Mouse (Mus musculus): ENCODE measurements around the gene Dhps. TPM values are rescaled to one million over a fixed set of nuclear protein-coding genes. Genes with fewer than 3 reads are reported as not detected.

Dhps gene
- polyA plus RNA-seq (2015; fragmentation: Nextera tagmentation; extraction: Ambion mirVana): 87.2 and 98.7 TPM in 2 replicates

DNA sequence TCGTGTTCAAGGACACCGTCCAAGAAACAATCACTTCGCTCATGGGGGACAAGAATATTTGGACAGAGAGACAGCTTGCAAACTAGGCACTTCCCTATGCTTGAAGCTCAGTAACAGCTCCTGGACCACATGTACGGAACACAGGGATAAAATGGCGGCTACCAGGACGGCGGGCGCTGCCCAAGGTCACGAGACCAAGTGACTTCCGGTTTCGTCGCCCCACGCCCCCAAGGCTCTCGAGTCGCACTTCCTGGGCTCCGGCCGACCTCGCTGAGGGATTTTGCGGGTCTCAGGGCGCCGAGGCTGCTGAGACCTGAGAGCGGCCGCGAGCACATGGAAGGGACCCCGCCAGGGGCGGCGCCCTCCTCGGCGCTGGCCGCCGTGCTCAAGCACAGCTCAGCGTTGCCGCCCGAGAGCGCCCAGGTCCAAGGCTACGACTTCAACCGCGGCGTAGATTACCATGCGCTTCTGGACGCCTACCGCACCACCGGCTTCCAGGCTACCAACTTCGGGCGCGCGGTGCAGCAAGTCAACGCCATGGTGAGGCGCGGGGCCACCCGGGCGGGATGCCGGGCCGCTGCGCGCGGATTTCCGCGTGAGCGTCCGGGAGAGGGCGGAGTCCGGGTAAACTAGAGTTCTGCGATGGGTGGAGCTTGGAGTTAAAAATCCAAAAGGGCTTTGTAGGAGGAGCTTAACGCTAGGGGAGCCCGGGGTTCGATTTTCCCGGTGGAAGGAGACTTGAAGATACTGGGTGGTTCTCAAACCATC is at the start of gene Dhps:
Gene Dhps (plus strand): TSS at position 244 of the 768 bp plus-strand sequence.
- WGBS: under 1% methylated on average over 68 of the region's 68 CpGs

DNA sequence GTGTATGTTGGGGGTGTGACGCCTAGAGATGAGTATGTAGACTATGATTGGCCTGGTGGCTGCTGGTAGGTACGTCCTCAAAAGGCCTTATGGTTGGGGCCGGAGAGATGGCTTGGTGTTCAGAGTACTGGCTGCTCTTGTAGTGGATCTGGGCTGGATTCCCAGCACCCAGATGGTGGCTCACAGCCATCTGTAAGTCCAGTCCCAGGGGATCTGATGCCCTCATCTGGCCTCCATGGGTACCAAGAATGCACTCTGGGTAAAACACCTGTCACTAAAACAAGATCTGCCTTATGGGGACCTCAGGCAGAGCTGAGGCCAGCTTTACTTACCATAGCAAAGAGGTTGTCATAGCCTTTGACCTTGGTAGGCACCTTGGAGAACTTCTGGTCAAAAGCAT is 47.7 kb upstream of the Dhps start:
- Histone ChIP-seq H3K4me1 (replicated peaks; ENCODE audit: control insufficient read depth, insufficient read depth, low read length) (peaks cover 35% of the 10 kb centered on the region), H3K36me3 (ENCODE audit: control insufficient read depth, insufficient read depth) (peaks cover 7% of the 10 kb centered on the region), H3K27me3 (replicated peaks; ENCODE audit: control insufficient read depth, insufficient read depth, low read length) (no peaks in the 10 kb centered on the region), H3K4me3 (replicated peaks; ENCODE audit: low read length) (peak overlapping the region; percentile 81; the same call in 1 of the 2 replicates), H3K27ac (ENCODE audit: low read length) (no peak overlapping the region), H3K4me2 (ENCODE audit: low read length) (no peak overlapping the region), H3K9ac (replicated peaks; ENCODE audit: low read depth, low read length) (no peak overlapping the region), H3K9me3 (ENCODE audit: control insufficient read depth, low read length) (no peaks in the 10 kb centered on the region)
- WGBS: 97% methylated on average over 3 of the region's 3 CpGs
- no peak for ATAC-seq

More for the DNA sequence above, at the start of gene Dhps:
- Histone ChIP-seq H3K4me2 (ENCODE audit: low read length) (peak within 1 kb of the TSS; percentile 63), H3K9ac (replicated peaks; ENCODE audit: low read depth, low read length) (peak within 1 kb of the TSS; percentile 88), H3K9me3 (ENCODE audit: control insufficient read depth, low read length) (no peaks in the 10 kb centered on the region), H3K4me1 (replicated peaks; ENCODE audit: control insufficient read depth, insufficient read depth, low read length) (peaks cover 16% of the 10 kb centered on the region), H3K27me3 (replicated peaks; ENCODE audit: control insufficient read depth, insufficient read depth, low read length) (no peaks in the 10 kb centered on the region), H3K4me3 (replicated peaks; ENCODE audit: low read length) (peak within 1 kb of the TSS; percentile 92), H3K27ac (ENCODE audit: low read length) (peak within 1 kb of the TSS; percentile 95), H3K36me3 (ENCODE audit: control insufficient read depth, insufficient read depth) (peaks cover 18% of the 10 kb centered on the region)
- peak; percentile 92 for ATAC-seq

GRCm38 (mm10) chr8:85025098-85025932 is 46.2 kb upstream of the Dhps start, which contains the start of gene Asna1:
Gene Asna1, minus strand, starts transcription at chr8:85025281.
- Histone ChIP-seq H3K36me3 (ENCODE audit: control insufficient read depth, insufficient read depth) (peaks cover 5% of the 10 kb centered on the region), H3K4me2 (ENCODE audit: low read length) (peak within 1 kb of the TSS; percentile 90), H3K27me3 (replicated peaks; ENCODE audit: control insufficient read depth, insufficient read depth, low read length) (no peaks in the 10 kb centered on the region), H3K4me3 (replicated peaks; ENCODE audit: low read length) (peak within 1 kb of the TSS; percentile 81), H3K9ac (replicated peaks; ENCODE audit: low read depth, low read length) (peak within 1 kb of the TSS; percentile 75), H3K9me3 (ENCODE audit: control insufficient read depth, low read length) (no peaks in the 10 kb centered on the region), H3K27ac (ENCODE audit: low read length) (peak within 1 kb of the TSS; percentile 73), H3K4me1 (replicated peaks; ENCODE audit: control insufficient read depth, insufficient read depth, low read length) (peaks cover 39% of the 10 kb centered on the region)
- peak; percentile 90 for ATAC-seq
- 6% methylated on average over 30 of the region's 30 CpGs for WGBS

DNA sequence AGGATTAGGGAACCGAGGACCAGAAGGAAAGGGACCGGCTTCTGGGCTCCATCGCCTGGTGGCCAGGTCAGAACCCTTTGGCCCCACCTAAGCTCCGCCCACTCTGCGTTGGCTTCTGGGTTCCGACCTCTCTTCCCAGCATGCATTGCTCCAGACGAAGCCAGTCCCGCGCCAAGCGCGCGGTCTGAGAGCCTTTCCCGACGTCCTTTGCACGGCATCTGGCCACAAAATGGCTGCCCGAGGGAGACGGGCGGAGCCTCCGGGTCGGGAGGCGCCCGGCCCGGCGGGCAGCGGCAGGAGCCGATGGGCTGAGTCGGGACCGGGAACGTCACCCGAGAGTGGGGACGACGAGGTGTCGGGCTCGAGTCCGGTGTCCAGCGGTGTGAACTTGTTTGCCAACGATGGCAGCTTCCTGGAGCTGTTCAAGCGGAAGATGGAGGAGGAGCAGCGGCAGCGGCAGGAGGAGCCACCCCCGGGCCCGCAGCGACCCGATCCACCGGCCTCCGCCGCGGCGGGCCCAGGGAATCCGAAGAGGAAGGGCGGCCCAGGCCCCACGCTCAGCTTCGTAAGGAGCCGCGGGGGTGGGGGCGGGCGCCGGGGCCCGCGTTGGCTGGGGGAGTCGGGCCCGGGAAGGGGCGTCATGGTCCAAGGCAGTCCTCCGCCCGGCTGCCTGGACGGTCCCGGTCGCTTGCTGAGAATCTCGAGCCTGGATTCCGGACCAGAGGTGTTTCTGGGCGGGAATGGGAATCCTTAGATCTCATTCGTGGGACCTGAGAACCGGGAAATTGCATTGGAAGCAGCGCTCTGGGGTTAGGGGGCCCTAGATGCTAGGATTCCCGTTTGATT is 44.7 kb upstream of the Dhps start, which contains the start of gene Trir:
Gene Trir (plus strand): TSS at position 154 of the 846 bp plus-strand sequence.
- Histone ChIP-seq H3K36me3 (ENCODE audit: control insufficient read depth, insufficient read depth) (peaks cover 14% of the 10 kb centered on the region), H3K9me3 (ENCODE audit: control insufficient read depth, low read length) (no peaks in the 10 kb centered on the region), H3K4me3 (replicated peaks; ENCODE audit: low read length) (peak within 1 kb of the TSS; percentile 95), H3K4me1 (replicated peaks; ENCODE audit: control insufficient read depth, insufficient read depth, low read length) (peaks cover 39% of the 10 kb centered on the region), H3K9ac (replicated peaks; ENCODE audit: low read depth, low read length) (peak within 1 kb of the TSS; percentile 99), H3K27ac (ENCODE audit: low read length) (peak within 1 kb of the TSS; percentile 86), H3K27me3 (replicated peaks; ENCODE audit: control insufficient read depth, insufficient read depth, low read length) (no peaks in the 10 kb centered on the region), H3K4me2 (ENCODE audit: low read length) (peak within 1 kb of the TSS; percentile 90)
- ATAC-seq: peak; percentile 78
- WGBS: under 1% methylated on average over 70 of the region's 75 CpGs

- Histone ChIP-seq H3K9ac (replicated peaks; ENCODE audit: low read depth, low read length) (peak overlapping the region; percentile 99), H3K4me1 (replicated peaks; ENCODE audit: control insufficient read depth, insufficient read depth, low read length) (peaks cover 39% of the 10 kb centered on the region), H3K36me3 (ENCODE audit: control insufficient read depth, insufficient read depth) (peaks cover 16% of the 10 kb centered on the region), H3K27me3 (replicated peaks; ENCODE audit: control insufficient read depth, insufficient read depth, low read length) (no peaks in the 10 kb centered on the region), H3K9me3 (ENCODE audit: control insufficient read depth, low read length) (no peaks in the 10 kb centered on the region), H3K4me3 (replicated peaks; ENCODE audit: low read length) (peak overlapping the region; percentile 95), H3K4me2 (ENCODE audit: low read length) (peak overlapping the region; percentile 66), H3K27ac (ENCODE audit: low read length) (peak overlapping the region; percentile 86)
- ATAC-seq: no peak
- 1% methylated on average over 13 of the region's 13 CpGs for WGBS
These were observed 44.1 kb upstream of the Dhps start for GRCm38 (mm10) chr8:85027516-85027855.

DNA sequence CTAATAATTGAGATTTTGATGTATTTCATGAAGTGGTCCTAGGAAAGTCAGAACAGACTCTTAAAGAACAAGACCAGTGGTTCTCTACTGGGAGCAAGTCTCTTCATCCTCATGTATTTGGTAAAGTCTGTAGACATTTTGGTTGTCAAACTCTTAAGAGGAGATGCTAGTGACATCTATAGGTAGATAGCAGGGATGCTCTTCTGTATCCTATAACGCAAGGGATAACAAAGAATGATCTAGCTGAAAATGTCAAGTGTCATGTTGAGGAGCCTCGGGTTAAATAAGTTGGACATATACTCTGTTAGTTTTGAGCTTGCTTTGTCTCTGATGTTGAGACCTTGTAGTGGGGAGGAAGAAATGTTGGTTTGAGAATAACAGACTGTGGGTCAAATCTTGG is 43.6 kb upstream of the Dhps start:
- Histone ChIP-seq H3K27me3 (replicated peaks; ENCODE audit: control insufficient read depth, insufficient read depth, low read length) (no peaks in the 10 kb centered on the region), H3K4me1 (replicated peaks; ENCODE audit: control insufficient read depth, insufficient read depth, low read length) (peaks cover 39% of the 10 kb centered on the region), H3K4me3 (replicated peaks; ENCODE audit: low read length) (peak overlapping the region; percentile 95), H3K9ac (replicated peaks; ENCODE audit: low read depth, low read length) (peak overlapping the region; percentile 99), H3K27ac (ENCODE audit: low read length) (0 out of 2 replicates have a peak overlapping the region, but pooled peaks have one; percentile 2), H3K36me3 (ENCODE audit: control insufficient read depth, insufficient read depth) (peaks cover 17% of the 10 kb centered on the region), H3K9me3 (ENCODE audit: control insufficient read depth, low read length) (no peaks in the 10 kb centered on the region), H3K4me2 (ENCODE audit: low read length) (peak overlapping the region; percentile 66)
- WGBS: 18% methylated on average over 2 of the region's 2 CpGs
- ATAC-seq: no peak

DNA sequence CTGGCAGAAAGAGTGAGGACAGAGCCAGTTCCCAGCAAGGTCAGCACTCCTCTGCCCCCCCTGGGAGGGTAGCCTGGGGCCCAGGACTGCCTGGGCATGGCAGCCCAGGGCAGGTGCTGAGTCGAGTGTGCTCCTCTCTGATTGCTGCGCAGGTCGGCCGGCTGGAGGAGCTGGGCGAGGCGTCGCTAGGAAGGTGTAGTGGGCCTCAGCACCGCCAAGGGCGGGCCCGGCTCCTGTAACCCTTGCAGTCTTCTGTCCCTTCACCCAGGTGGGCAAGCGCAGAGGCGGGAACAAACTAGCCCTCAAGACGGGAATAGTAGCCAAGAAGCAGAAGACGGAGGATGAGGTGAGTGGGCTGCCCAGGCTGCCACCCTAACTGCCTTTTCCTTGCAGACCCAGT is 42.3 kb upstream of the Dhps start:
- Histone ChIP-seq H3K27ac (ENCODE audit: low read length) (no peak overlapping the region), H3K4me1 (replicated peaks; ENCODE audit: control insufficient read depth, insufficient read depth, low read length) (peaks cover 33% of the 10 kb centered on the region), H3K4me2 (ENCODE audit: low read length) (no peak overlapping the region), H3K4me3 (replicated peaks; ENCODE audit: low read length) (no peak overlapping the region), H3K27me3 (replicated peaks; ENCODE audit: control insufficient read depth, insufficient read depth, low read length) (no peaks in the 10 kb centered on the region), H3K9me3 (ENCODE audit: control insufficient read depth, low read length) (no peaks in the 10 kb centered on the region), H3K9ac (replicated peaks; ENCODE audit: low read depth, low read length) (no peak overlapping the region), H3K36me3 (ENCODE audit: control insufficient read depth, insufficient read depth) (peaks cover 17% of the 10 kb centered on the region)
- ATAC-seq: no peak
- WGBS: 85% methylated on average over 14 of the region's 14 CpGs

DNA sequence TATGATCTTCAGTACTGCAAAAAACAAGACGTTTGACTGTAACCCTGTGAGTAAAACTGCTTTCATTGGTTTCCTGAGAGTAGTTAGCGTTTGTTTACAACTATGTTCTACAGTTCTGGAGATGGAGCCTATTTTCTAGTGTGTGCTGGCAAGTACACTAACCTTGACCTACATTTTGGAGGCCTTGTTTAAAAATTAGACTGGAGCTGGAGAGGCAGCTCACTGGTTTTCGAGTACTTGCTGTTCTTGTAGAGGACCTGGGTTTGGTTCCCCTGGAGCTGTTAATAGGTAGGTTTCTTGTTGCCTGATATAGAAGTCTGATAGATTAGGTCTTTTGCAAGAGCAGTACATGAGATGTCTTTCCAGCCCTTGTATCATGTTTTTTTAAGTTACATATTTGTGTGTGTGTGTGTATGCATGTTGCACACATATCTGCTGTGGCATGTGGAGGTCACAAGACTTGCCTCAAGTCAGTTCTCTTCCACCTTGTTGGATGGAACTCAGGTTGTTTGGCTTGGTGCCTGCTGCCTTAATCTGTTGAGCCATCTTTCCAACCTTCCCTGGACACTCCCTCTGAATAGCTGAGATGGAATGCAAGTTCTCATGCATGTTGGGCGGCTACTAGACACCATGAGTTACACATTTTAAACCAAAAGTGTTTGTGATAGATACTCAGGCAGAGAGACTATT is 38.8 kb upstream of the Dhps start:
- no peak overlapping the region for H3K4me3 ChIP-seq (replicated peaks; ENCODE audit: low read length)
- no peak overlapping the region for H3K4me2 ChIP-seq (ENCODE audit: low read length)
- no peak overlapping the region for H3K9ac ChIP-seq (replicated peaks; ENCODE audit: low read depth, low read length)
- H3K27ac ChIP-seq (ENCODE audit: low read length): no peak overlapping the region
- peaks cover 29% of the 10 kb centered on the region for H3K4me1 ChIP-seq (replicated peaks; ENCODE audit: control insufficient read depth, insufficient read depth, low read length)
- H3K9me3 ChIP-seq (ENCODE audit: control insufficient read depth, low read length): no peaks in the 10 kb centered on the region
- 88% methylated on average over 4 of the region's 4 CpGs for WGBS
- ATAC-seq: no peak
- no peaks in the 10 kb centered on the region for H3K27me3 ChIP-seq (replicated peaks; ENCODE audit: control insufficient read depth, insufficient read depth, low read length)
- H3K36me3 ChIP-seq (ENCODE audit: control insufficient read depth, insufficient read depth): peaks cover 17% of the 10 kb centered on the region

Measured in forebrain, embryonic 16.5 days (tissue).